Mouse (Mus musculus): Measurements from ENCODE around the gene Selenoi.
"Not testable (repeated sequence)": the region's sequence is repeated elsewhere in the genome, so short reads cannot be mapped to it uniquely, and the experiment has no call there.

Gene Selenoi

GRCm38 (mm10) chr5:30232271-30232971 is at the start of gene Selenoi:
Selenoi (plus strand) TSS chr5:30232581.
- DNase-seq (ENCODE audit: low read depth, low spot score): peak; percentile 96

- DNase-seq (ENCODE audit: low read depth, low spot score): no peak
Observed at GRCm38 (mm10) chr5:30187687-30188485, 44.5 kb upstream of the Selenoi start.

GRCm38 (mm10) chr5:30192452-30192851 is 39.9 kb upstream of the Selenoi start:
- no peak for DNase-seq (ENCODE audit: low read depth, low spot score)

- no peak for DNase-seq (ENCODE audit: low read depth, low spot score)
Observed at GRCm38 (mm10) chr5:30195340-30195739, 37.0 kb upstream of the Selenoi start.

GRCm38 (mm10) chr5:30198257-30198656 is 34.1 kb upstream of the Selenoi start:
- DNase-seq (ENCODE audit: low read depth, low spot score): no peak

- DNase-seq (ENCODE audit: low read depth, low spot score): no peak
Observed at GRCm38 (mm10) chr5:30201521-30201920, 30.9 kb upstream of the Selenoi start.

- DNase-seq (ENCODE audit: low read depth, low spot score): no peak
Observed at GRCm38 (mm10) chr5:30202221-30202620, 30.2 kb upstream of the Selenoi start.

GRCm38 (mm10) chr5:30203216-30203885 is 29.0 kb upstream of the Selenoi start:
- no peak for DNase-seq (ENCODE audit: low read depth, low spot score)

- DNase-seq (ENCODE audit: low read depth, low spot score): no peak
Observed at GRCm38 (mm10) chr5:30204441-30204840, 27.9 kb upstream of the Selenoi start.

GRCm38 (mm10) chr5:30205034-30205433 is 27.3 kb upstream of the Selenoi start:
- no peak for DNase-seq (ENCODE audit: low read depth, low spot score)

GRCm38 (mm10) chr5:30205493-30205892 is 26.9 kb upstream of the Selenoi start, which contains the start of gene Adgrf3:
Adgrf3 (minus strand) TSS chr5:30205722.
- no peak for DNase-seq (ENCODE audit: low read depth, low spot score)

- DNase-seq (ENCODE audit: low read depth, low spot score): peak; percentile 19
Observed at GRCm38 (mm10) chr5:30207276-30207675, 25.1 kb upstream of the Selenoi start.

- DNase-seq (ENCODE audit: low read depth, low spot score): not testable (repeated sequence)
Observed at GRCm38 (mm10) chr5:30210758-30211157, 21.6 kb upstream of the Selenoi start.

GRCm38 (mm10) chr5:30214889-30215288 is 17.5 kb upstream of the Selenoi start:
- DNase-seq (ENCODE audit: low read depth, low spot score): no peak

GRCm38 (mm10) chr5:30215970-30216369 is 16.4 kb upstream of the Selenoi start:
- no peak for DNase-seq (ENCODE audit: low read depth, low spot score)

GRCm38 (mm10) chr5:30219715-30220114 is 12.7 kb upstream of the Selenoi start:
- DNase-seq (ENCODE audit: low read depth, low spot score): no peak

- no peak for DNase-seq (ENCODE audit: low read depth, low spot score)
Observed at GRCm38 (mm10) chr5:30220666-30221065, 11.7 kb upstream of the Selenoi start.

GRCm38 (mm10) chr5:30222681-30223080 is 9.7 kb upstream of the Selenoi start:
- DNase-seq (ENCODE audit: low read depth, low spot score): no peak

- DNase-seq (ENCODE audit: low read depth, low spot score): no peak
Observed at GRCm38 (mm10) chr5:30230901-30231300, 1.5 kb upstream of the Selenoi start.

- DNase-seq (ENCODE audit: low read depth, low spot score): no peak
Observed at GRCm38 (mm10) chr5:30231891-30232270, 500 bp upstream of the Selenoi start.

GRCm38 (mm10) chr5:30233042-30233441 is 661 bp downstream of the Selenoi start:
- DNase-seq (ENCODE audit: low read depth, low spot score): no peak

- DNase-seq (ENCODE audit: low read depth, low spot score): no peak
Observed at GRCm38 (mm10) chr5:30233979-30234378, 1.6 kb downstream of the Selenoi start.
